Mouse (Mus musculus) heart, postnatal 10 days (tissue): ENCODE data around the gene Eif5a2. TPM values are rescaled to one million over a fixed set of nuclear protein-coding genes. Genes with fewer than 3 reads are reported as not detected.

Source experiments
- DNase-seq, 2 experiments: peaks; one replicate each; pipeline ENCODE4 v3.0.0; 2021
- intact Hi-C: fragments of 180-260 bp; cut with DNase I; formaldehyde crosslinking; loops from one replicate; pipeline ENCODE4 v1.15.1; 2025
- total RNA-seq, 2 experiments: library from RNA; stranded (reverse); gene quantifications; 2 replicates each; pipeline ENCODE4 v1.2.3; 2021

Gene Eif5a2
- total RNA-seq, 2 experiments from 2014 or later = 4.0 to 4.3 TPM

GRCm38 (mm10) chr3:28808039-28808643 is 27.1 kb downstream of the Eif5a2 start:
- DNase-seq = no peak
- intact Hi-C loops = no loop called here

- no peak for DNase-seq
- intact Hi-C loops = no loop called here
These were observed 30.4 kb downstream of the Eif5a2 start for GRCm38 (mm10) chr3:28811441-28811840.

- intact Hi-C loops = loop anchor here (1.0 kb wide), 1 partner anchor 155 kb away; no protein-coding TSS in a partner anchor
- peak; percentile 21 to 52 for DNase-seq
These were observed 33.3 kb downstream of the Eif5a2 start for GRCm38 (mm10) chr3:28814361-28814760.

- intact Hi-C loops = no loop called here
- no peak for DNase-seq
These were observed 35.0 kb downstream of the Eif5a2 start for GRCm38 (mm10) chr3:28816010-28816540.

- no peak for DNase-seq
- intact Hi-C loops = no loop called here
These were observed 45.2 kb downstream of the Eif5a2 start for GRCm38 (mm10) chr3:28826272-28826671.

GRCm38 (mm10) chr3:28827605-28828004 is 46.5 kb downstream of the Eif5a2 start:
- no peak for DNase-seq
- intact Hi-C loops = no loop called here

GRCm38 (mm10) chr3:28829454-28829853 is 48.4 kb downstream of the Eif5a2 start:
- no peak for DNase-seq
- intact Hi-C loops = no loop called here

GRCm38 (mm10) chr3:28836796-28837371 is 55.8 kb downstream of the Eif5a2 start:
- no peak for DNase-seq
- intact Hi-C loops = no loop called here

GRCm38 (mm10) chr3:28841886-28842649 is 61.0 kb downstream of the Eif5a2 start:
- intact Hi-C loops = no loop called here
- DNase-seq = no peak

GRCm38 (mm10) chr3:28843231-28843630 is 62.2 kb downstream of the Eif5a2 start:
- no peak for DNase-seq
- intact Hi-C loops = no loop called here

GRCm38 (mm10) chr3:28847115-28847514 is 66.0 kb downstream of the Eif5a2 start:
- intact Hi-C loops = no loop called here
- DNase-seq = no peak

Other genes starting within 250 kb of the Eif5a2 start
- gene Slc2a2, start 83.4 kb upstream of the Eif5a2 start, total RNA-seq = under 1 TPM in 1 of 2 experiments, not detected in 1; 0.10 TPM
- gene Rpl22l1, start 24.2 kb downstream of the Eif5a2 start, total RNA-seq = 100 to 1,000 TPM; 131 to 140 TPM
- gene Gm1527, start 111.3 kb downstream of the Eif5a2 start, total RNA-seq = not detected